Mouse (Mus musculus) induced T-regulatory cell, adult 2 months (primary cell): ENCODE data around the gene Rab40c.
A peak's percentile ranks its signal among the peaks of the same experiment; 100 is the strongest.

Experiments
- DNase-seq: peaks from one replicate; pipeline ENCODE4 v3.0.0-alpha.2; 2012; ENCODE audit warnings: low read depth

Gene Rab40c

GRCm38 (mm10) chr17:25946349-25946748, 26.8 kb upstream of the Rab40c start:
- DNase-seq, result no peak

- no peak for DNase-seq
Measured at GRCm38 (mm10) chr17:25945517-25946155, 26.1 kb upstream of the Rab40c start.

- DNase-seq, result no peak
Measured at GRCm38 (mm10) chr17:25944366-25945163, 25.0 kb upstream of the Rab40c start, which contains the start of the genes Pigq and Nhlrc4. TSS of gene Pigq (minus strand) at chr17:25944936. TSS of gene Nhlrc4 (minus strand) at chr17:25944961.

DNA sequence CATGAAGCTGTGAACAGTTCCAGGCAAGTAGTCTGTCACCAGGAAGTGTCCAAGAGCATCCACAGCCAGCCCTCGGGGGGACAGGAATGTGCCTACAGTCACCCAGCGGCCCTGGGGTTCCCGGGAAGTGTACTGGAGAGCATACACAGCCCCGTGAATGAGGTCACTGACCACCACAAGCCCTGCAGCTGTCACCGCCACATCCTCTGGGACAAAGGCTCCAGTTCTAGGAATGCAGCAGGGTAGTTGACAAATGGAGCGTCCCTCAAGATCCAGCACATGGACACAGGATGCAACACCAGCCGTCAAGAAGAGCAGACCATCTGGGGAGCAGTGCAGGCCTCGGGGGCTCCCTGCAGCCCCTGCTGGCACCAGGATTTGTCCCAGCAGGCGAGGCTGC, 24.2 kb upstream of the Rab40c start:
- DNase-seq, result no peak

DNA sequence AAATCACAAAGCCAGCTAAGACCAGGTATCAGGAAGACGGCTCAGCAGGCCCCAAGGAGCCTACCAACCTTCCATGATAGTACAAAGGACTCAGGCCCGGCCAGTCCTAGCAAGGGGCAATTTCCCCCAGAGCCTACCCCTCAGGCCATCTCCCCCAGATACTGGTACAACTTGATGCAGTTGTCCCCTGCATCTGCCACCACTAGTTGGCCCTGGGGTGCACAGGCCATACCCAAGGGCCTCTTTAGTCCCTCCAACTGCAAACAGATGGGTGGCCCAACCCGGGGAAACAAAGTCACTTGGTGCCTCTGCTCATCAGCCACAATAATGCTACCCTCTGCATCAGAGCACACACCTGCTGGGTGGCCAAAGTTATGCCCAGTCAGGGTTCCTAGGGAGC, 23.7 kb upstream of the Rab40c start:
- no peak for DNase-seq

GRCm38 (mm10) chr17:25942597-25943151, 23.1 kb upstream of the Rab40c start:
- no peak for DNase-seq

DNA sequence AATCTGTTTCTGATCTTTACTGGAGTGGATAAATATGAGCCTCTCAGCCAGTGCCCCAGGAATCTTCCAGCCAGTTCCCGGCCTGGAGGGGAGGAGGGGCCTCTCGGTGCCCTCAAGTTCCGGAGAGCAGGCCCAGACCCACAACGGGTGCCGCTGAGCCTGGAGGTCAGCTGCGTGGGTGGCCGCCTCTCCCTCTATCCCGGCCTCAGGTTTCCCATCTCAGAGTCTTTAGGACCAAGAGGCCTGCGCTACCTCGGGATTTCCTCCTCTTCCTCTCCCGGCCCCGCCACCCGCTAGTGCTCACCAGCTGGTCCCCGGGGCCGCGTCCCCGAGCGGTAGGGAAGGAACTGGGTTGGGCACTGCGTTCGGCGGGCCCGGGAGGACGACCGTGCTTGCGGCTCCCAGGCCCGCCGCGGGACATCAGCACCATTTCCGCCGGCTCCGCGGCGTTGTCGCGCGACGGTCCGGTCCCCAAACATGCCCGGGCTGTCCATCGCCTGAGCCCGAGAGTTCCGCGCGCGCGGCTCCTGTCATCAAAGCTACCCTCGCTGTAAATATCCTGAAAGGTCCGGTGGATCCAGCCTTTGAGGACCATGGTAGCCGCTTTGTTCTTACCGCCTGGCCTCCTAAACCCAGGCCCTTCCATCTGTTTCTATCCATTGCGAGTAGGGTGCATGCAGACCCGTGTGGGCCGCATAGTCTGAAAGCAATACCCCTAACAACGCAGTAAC, 22.1 kb upstream of the Rab40c start:
- peak; percentile 85 for DNase-seq

GRCm38 (mm10) chr17:25934526-25934925, 15.0 kb upstream of the Rab40c start:
- DNase-seq, result no peak

DNA sequence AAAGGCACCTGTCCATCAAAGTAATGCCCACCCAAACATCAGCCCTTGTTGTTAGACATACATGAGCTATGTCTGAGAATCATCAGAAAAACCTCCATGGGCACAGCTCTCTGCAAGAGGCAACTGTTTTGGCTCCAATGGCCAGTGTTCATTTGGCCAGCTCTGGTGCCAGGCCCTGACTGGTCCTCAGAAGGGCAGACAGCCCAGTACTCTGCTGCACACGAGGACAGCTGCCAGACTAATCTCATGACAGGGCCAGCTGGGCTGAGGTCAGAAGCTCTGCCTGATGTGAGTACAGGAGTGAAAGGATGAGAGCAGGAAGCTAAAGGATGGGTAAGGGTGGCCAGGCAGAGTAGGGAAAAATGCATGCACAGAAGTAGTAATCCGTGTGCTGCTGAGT, 5.8 kb upstream of the Rab40c start:
- DNase-seq, result no peak

DNA sequence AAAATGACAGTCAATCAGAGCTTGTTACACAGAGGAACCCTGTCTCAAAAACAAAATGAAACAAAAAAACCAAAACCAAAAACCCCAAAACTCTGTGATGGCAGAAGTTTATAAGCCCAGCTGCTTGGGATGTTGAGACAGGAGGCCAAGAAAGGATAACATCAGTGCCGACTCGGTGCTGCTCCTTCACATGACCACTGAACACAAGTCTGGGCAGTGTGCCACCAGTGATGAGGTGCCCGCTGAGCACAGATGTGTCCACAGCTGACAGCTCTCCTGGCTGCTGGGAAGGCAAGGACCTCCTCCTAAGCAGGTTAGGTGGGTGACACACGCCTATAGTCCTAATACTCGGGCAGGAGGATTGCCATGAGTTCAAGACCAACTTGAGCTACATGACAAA, 2.6 kb upstream of the Rab40c start:
- DNase-seq, result no peak

GRCm38 (mm10) chr17:25919786-25920642, 487 bp upstream of the Rab40c start:
- peak; percentile 99 for DNase-seq

GRCm38 (mm10) chr17:25918037-25918750, 1.3 kb downstream of the Rab40c start:
- DNase-seq, result no peak

- no peak for DNase-seq
Measured at GRCm38 (mm10) chr17:25916931-25917647, 2.4 kb downstream of the Rab40c start.

DNA sequence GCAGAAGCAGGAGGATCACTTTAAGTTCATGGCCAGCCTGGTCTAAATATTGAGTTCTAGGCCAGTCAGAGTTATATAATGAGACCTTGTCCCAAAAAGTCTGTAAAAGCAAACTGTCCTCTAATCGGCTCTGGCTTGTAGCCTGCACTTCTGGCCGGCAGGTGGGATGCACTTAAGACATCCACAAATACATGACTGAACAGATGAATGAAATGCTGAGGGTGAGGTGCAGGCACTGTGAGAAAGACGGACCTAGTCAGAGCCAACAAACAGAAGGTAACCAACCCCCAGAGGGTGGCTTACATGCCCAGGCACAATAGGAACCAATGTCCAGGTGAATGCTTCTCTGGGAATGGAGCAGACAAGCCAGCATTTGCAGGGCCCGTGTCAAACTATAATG, 5.2 kb downstream of the Rab40c start:
- no peak for DNase-seq

DNA sequence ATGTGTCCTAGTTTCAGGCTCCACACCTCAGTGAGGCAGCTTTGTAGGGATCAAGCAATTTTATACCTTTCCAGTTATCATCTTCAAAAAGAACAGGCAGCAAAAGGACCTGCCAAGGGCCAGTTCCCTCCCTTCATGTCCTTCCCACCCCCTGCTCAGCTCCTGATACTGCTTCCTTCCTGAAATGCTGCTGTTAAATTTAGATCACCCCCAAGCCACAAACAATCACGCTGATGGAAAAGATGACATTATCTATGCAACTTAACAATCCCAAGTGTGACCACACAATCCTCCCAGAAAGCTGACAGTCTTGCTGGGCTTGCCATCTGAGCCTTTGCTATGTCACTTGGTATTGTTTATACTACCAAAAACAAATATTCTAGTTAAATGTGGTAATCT, 5.7 kb downstream of the Rab40c start:
- no peak for DNase-seq

DNA sequence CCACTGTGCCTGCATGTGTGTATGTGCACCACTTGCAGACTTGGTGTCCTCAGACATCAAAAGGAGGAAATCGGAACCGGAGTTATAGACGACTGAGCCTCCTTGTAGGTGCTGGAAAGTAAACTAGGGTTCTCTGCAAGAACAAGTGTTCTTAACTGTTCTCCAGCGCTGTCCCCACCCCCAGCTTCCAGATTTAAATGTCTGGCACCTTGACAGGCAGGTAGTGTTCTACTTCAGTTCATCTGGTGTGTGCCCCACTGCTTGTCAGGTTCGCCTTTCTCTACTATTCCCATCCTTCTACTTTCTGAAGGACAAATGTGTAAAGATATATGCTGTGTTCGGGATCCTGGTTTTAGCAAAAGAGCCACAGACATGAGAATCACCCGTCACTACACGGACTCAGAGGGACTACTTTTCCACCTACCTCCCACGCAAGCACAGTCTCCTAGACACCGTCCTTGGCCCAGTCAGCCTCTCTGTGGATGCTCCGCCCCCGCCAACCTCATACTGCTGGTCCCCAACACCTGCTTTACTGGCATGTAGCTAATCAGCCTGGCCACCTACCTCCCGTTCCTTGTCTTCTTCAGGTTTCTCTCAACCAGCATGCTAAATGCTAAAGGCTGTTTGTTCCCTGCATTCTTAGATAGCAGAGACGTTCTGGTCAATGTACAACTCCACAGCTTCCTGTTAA, 6.2 kb downstream of the Rab40c start:
- DNase-seq, result no peak

DNA sequence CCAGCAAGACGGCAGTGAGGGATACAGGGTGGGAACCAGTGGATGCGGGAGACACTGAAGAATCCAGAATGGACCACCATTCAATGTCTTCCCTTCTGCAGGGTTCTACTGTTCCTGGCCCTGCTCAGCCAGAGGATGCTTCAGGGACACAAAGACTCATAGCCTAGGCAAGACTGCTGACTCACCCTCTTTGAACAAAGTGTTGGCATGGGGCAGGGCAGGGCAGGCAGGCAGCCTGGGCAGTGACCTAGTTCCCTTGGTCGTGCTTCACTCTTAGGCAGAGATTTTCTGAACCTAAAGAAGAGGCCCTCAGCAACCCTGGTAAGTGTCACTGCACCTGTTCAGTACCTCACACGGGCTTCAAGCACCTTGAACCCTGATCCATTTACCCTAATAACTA, 7.7 kb downstream of the Rab40c start:
- DNase-seq, result no peak

GRCm38 (mm10) chr17:25907640-25908039, 11.9 kb downstream of the Rab40c start:
- no peak for DNase-seq

DNA sequence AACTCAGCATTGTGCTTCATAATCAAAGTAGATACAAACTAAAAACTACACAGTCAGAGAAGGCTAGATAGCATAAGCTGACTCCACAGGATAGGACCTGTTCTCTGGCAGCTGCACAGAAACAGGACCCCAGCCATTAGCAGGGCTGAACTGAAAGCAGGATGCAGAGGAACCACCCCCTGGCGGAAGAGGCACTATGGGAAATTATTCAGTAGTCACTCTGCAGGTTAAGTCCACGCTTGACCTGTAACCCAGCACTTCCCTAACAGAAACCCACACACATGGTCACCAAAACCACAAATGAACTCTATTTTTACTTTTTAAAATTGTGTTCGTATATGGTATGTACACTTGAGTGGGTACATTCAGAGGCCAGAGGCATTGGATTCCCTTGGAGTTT, 16.5 kb downstream of the Rab40c start:
- DNase-seq, result no peak

DNA sequence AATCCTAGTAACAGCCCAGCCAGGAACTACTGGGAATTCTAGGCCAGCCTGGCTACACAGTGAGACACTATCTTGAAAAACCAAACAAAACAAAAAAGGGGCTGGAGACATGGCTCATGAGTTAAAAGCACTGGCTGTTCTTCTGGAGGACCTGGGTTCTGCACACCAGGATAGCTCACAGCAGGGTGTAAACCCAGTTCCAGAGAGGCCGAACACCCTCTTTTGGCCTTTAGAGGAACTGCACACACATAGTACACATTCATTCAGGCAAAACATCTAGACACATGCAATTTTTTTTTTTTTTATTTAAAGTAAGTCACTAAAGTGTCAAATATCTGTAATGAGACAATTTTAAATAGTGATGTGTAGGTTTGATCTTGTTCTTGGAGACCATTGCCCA, 19.3 kb downstream of the Rab40c start:
- no peak for DNase-seq
